Mouse (Mus musculus) left cerebral cortex, adult 2 months (tissue): Measurements from ENCODE around the gene Arid1b. TPM values are rescaled to one million over a fixed set of nuclear protein-coding genes. Genes with fewer than 3 reads are reported as not detected.
A peak's percentile ranks its signal among the peaks of the same experiment; 100 is the strongest.

ENCODE experiments used
- DNase-seq, 2 experiments: peaks; one replicate each; pipeline ENCODE4 v3.0.0; 2021 to 2022; ENCODE audit warnings: low spot score in 2 of 2, mixed read lengths in 1 of 2; ENCODE audit errors: extremely low spot score in 1 of 2
- H3K27ac ChIP-seq: fragments of 200-600 bp; 2 replicates; pipeline ENCODE4 v1.8.1; 2022
- H3K4me3 ChIP-seq: fragments of 200-600 bp; 2 replicates; pipeline ENCODE4 v1.8.1; 2022
- CTCF ChIP-seq: fragments of 200-600 bp; IDR thresholded peaks from 2 replicates; pipeline ENCODE4 v1.8.1; 2022; ENCODE audit warnings: antibody characterized with exemption, mild to moderate bottlenecking, moderate library complexity
- intact Hi-C: fragments of 180-260 bp; cut with DNase I; formaldehyde crosslinking; loops from one replicate; pipeline ENCODE4 v1.15.1; 2025
- total RNA-seq, 2 experiments: library from RNA; stranded (reverse); gene quantifications; 2 replicates each; pipeline ENCODE4 v1.2.3; 2021

Gene Arid1b
- total RNA-seq, 2 experiments from 2014 or later = 81.4 to 86.1 TPM

GRCm38 (mm10) chr17:5275749-5276148 lies 281.6 kb downstream of the Arid1b start:
- DNase-seq = no peak
- TF ChIP-seq CTCF = no peak
- Histone ChIP-seq H3K27ac (no peak overlapping the region), H3K4me3 (no peak overlapping the region)
- intact Hi-C loops = loop anchor here (2.0 kb wide), 1 partner anchor 15 kb away; no protein-coding TSS in a partner anchor

DNA sequence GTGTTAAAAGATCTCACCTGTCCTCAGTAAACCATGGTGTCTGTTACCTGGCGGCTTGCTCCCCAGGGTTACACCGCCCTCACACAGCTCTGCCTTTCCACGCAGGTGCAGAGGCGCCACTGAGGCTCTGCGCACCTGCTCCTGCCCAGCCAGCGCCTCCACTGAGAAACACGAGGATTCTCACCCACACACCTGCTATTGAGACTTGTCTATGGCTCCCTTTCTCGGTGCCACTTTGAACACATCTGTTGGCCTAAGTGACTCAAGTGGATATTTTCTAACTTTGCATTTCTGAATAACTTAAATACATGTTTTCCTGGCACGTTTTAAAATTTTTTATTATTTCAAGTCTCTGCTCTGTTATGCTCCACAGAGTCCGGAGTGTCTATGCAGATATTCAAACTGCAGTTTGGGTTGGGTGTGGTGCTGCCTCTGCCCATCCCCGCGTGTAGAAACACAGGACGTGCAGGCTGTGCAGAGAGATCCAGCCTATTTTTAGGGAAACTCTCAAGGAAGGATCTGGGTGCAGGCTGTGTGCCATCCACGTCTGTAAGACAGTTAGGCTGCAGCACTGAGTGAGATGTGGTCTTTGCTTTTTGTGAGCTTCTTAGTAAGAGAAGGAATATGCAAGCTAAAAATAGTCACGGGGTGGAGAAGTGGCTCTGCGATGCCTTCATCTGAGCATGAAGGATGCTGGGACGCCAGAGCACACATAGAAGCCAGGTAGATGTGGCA lies 283.2 kb downstream of the Arid1b start:
- intact Hi-C loops = loop anchor here (2.0 kb wide), 1 partner anchor 17 kb away; no protein-coding TSS in a partner anchor
- no peak for TF ChIP-seq CTCF
- H3K4me3 ChIP-seq = no peak overlapping the region
- peak overlapping the region; percentile 76 for H3K27ac ChIP-seq
- DNase-seq = no peak

DNA sequence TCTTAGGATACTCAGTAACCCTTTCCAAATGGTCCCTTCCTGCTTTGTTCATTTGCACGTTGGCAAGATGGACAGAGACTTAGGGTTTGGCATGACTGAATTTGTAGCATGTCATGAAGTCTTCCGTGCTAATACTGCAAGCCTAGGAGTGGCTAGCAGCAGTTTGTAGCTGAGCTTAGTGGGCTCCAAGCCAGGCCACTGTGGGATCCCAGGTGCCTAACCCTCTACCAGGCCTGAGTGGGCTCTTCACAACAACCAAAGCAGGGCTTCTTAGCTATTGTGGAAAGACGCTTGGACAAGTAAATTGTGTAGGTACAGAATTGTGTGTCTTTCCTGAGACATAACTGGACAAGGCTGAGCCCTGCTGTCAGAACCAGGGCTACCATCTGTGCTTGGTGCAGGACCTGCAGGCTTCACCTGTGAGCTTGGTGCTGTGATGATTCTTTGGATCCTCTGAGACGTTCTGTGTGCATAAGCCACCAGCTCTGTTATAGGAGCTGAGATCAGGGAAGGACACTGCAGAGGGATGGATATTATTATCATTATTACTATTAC lies 286.4 kb downstream of the Arid1b start:
- Histone ChIP-seq H3K4me3 (no peak overlapping the region), H3K27ac (no peak overlapping the region)
- intact Hi-C loops = no loop called here
- TF ChIP-seq CTCF = no peak
- no peak for DNase-seq

GRCm38 (mm10) chr17:5284783-5285182 lies 290.7 kb downstream of the Arid1b start:
- intact Hi-C loops = no loop called here
- no peak for DNase-seq
- H3K27ac ChIP-seq = peak overlapping the region; percentile 18; the same call in 1 of the 2 replicates
- no peak overlapping the region for H3K4me3 ChIP-seq
- no peak for TF ChIP-seq CTCF

- no peak for DNase-seq
- intact Hi-C loops = no loop called here
- no peak overlapping the region for H3K4me3 ChIP-seq
- TF ChIP-seq CTCF = no peak
- peak overlapping the region; percentile 56 for H3K27ac ChIP-seq
Measured at GRCm38 (mm10) chr17:5285877-5286440, 291.8 kb downstream of the Arid1b start.

GRCm38 (mm10) chr17:5286571-5287209 lies 292.6 kb downstream of the Arid1b start:
- H3K27ac ChIP-seq = peak overlapping the region; percentile 56
- no peak; the same call in 1 of the 2 replicates for TF ChIP-seq CTCF
- no peak overlapping the region for H3K4me3 ChIP-seq
- intact Hi-C loops = no loop called here
- DNase-seq = peak in 1 of 2 experiments; percentile 45

DNA sequence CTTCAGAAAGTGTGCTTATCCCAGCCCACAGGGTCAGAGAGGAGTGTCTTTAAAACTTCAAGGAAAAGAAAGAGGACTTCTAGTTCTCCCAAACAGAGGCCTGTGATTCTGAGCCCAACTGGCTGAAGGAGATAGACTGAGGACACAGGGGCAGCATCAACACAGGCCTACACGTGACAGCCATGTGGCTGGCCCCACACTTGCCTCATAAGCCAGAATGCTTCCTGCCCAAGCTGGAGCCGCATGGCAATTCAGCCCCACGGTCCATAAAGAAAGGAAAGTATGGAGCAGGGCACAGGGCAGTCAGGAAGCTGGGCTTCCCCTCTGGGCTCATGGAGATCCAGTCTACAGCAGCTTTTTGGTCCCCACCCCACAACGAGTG lies 293.1 kb downstream of the Arid1b start:
- Histone ChIP-seq H3K4me3 (no peak overlapping the region), H3K27ac (peak overlapping the region; percentile 56)
- DNase-seq = no peak
- intact Hi-C loops = no loop called here
- TF ChIP-seq CTCF = no peak

DNA sequence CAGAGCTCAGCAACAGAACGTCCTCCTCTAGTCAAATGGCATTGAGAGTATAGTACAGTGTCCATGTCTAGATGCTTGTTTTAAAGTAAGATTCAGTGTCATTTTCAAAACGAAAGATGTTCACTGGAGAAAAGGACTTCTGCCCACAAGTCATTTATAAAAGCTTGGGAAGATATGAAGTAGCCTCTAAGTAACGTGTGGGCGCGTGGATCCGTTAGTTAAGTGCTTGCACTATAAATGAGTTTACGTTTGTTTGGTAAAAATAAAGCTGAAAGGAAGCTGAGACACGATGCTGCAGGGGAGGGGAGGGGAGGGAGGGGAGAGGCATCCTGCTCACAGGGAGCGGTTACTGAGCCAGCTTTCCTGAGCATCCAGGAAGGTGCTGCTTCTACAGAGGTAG lies 293.5 kb downstream of the Arid1b start:
- no peak for DNase-seq
- TF ChIP-seq CTCF = no peak
- H3K4me3 ChIP-seq = no peak overlapping the region
- intact Hi-C loops = no loop called here
- H3K27ac ChIP-seq = peak overlapping the region; percentile 56

GRCm38 (mm10) chr17:5293653-5294584 lies 299.8 kb downstream of the Arid1b start:
- intact Hi-C loops = no loop called here
- no peak overlapping the region for H3K4me3 ChIP-seq
- peak overlapping the region; percentile 72 for H3K27ac ChIP-seq
- no peak for TF ChIP-seq CTCF
- DNase-seq = no peak

GRCm38 (mm10) chr17:5295086-5295947 lies 301.2 kb downstream of the Arid1b start:
- no peak for TF ChIP-seq CTCF
- H3K27ac ChIP-seq = peak overlapping the region; percentile 77
- intact Hi-C loops = no loop called here
- no peak overlapping the region for H3K4me3 ChIP-seq
- peak; percentile 73 to 80 for DNase-seq
